Mouse (Mus musculus): ENCODE measurements around the gene Depdc1a. TPM values are rescaled to one million over a fixed set of nuclear protein-coding genes. Genes with fewer than 3 reads are reported as not detected.

Depdc1a gene
- polyA plus RNA-seq (2012; rRNA removed; ENCODE audit: low replicate concordance), result 0.04 and 0.48 TPM in 2 replicates

DNA sequence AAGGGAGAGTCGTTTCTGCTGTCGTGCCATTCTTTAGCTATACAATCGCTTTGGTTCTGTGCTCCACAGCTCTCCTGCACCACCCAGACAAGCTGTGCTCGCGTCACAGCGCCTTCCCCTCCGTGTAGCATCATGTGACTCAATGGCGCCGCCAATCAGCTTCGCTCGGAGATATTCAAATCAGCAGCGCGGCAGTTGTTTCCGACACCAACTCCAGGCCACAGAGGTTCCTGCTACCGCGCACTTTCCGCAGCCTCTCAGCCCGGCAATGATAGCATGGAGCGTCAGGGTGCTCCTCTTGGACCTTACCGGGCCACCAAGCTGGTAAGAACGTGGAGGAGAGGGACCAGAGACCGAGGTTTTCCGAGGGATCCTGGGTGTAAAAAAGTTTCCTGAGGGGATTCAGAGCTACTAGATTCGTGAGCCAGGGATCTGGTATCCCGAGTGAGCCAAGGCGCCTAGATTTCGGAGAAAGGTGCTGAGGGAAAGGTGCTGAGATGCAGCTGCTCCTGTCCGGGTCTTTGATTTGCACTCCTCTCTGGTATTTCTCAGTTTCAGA, at the start of gene Depdc1a:
TSS of gene Depdc1a (plus strand) at position 191 of the 559 bp plus-strand sequence.

Other genes starting within 250 kb of the Depdc1a start
- not detected in 2 replicates for gene Rpe65, start 103.7 kb downstream of the Depdc1a start, polyA plus RNA-seq (2012; rRNA removed; ENCODE audit: low replicate concordance)